Mouse (Mus musculus) B cell, adult 2 months (primary cell): ENCODE data around the gene Fbxo41.
"Not testable (repeated sequence)": the region's sequence is repeated elsewhere in the genome, so short reads cannot be mapped to it uniquely, and the experiment has no call there.

Experiments
- DNase-seq, 2 experiments: peaks; one replicate each; pipeline ENCODE4 v3.0.0; 2022

Fbxo41 gene

GRCm38 (mm10) chr6:85490252-85490651 lies 12.5 kb downstream of the Fbxo41 start:
- DNase-seq: no peak

GRCm38 (mm10) chr6:85489717-85490116 lies 13.1 kb downstream of the Fbxo41 start:
- DNase-seq: no peak

GRCm38 (mm10) chr6:85488510-85488909 lies 14.3 kb downstream of the Fbxo41 start:
- DNase-seq: no peak

GRCm38 (mm10) chr6:85485738-85486137 lies 17.1 kb downstream of the Fbxo41 start:
- no peak for DNase-seq

GRCm38 (mm10) chr6:85483843-85484721 lies 18.7 kb downstream of the Fbxo41 start:
- DNase-seq: no peak

GRCm38 (mm10) chr6:85480685-85481084 lies 22.1 kb downstream of the Fbxo41 start:
- no peak for DNase-seq

GRCm38 (mm10) chr6:85479979-85480378 lies 22.8 kb downstream of the Fbxo41 start:
- DNase-seq: no peak

- no peak for DNase-seq
Observed at GRCm38 (mm10) chr6:85478416-85478815, 24.4 kb downstream of the Fbxo41 start.

- peak; percentile 59 to 65 for DNase-seq
Observed at GRCm38 (mm10) chr6:85477366-85477917, 25.4 kb downstream of the Fbxo41 start.

GRCm38 (mm10) chr6:85475581-85475980 lies 27.2 kb downstream of the Fbxo41 start:
- no peak for DNase-seq

GRCm38 (mm10) chr6:85472542-85472941 lies 30.3 kb downstream of the Fbxo41 start:
- no peak for DNase-seq

GRCm38 (mm10) chr6:85471962-85472361 lies 30.8 kb downstream of the Fbxo41 start:
- DNase-seq: no peak

- no peak for DNase-seq
Observed at GRCm38 (mm10) chr6:85469660-85470430, 32.9 kb downstream of the Fbxo41 start.

GRCm38 (mm10) chr6:85465381-85465780 lies 37.4 kb downstream of the Fbxo41 start:
- no peak for DNase-seq

- DNase-seq: no peak
Observed at GRCm38 (mm10) chr6:85459621-85460020, 43.2 kb downstream of the Fbxo41 start.

GRCm38 (mm10) chr6:85452816-85453215 lies 50.0 kb downstream of the Fbxo41 start:
- peak in 1 of 2 experiments; percentile 8 for DNase-seq

GRCm38 (mm10) chr6:85452411-85452665 lies 50.5 kb downstream of the Fbxo41 start:
- no peak for DNase-seq

- DNase-seq: peak; percentile 95 to 96
Observed at GRCm38 (mm10) chr6:85451664-85452410, 51.0 kb downstream of the Fbxo41 start, which contains the start of gene Pradc1. TSS of gene Pradc1 (minus strand) at chr6:85451970.

GRCm38 (mm10) chr6:85450697-85451663 lies 51.8 kb downstream of the Fbxo41 start, which contains the start of gene Cct7:
TSS of gene Cct7 (plus strand) at chr6:85451514.
- DNase-seq: peak; percentile 96

- not testable (repeated sequence) for DNase-seq
Observed at GRCm38 (mm10) chr6:85450140-85450539, 52.7 kb downstream of the Fbxo41 start.

GRCm38 (mm10) chr6:85447351-85447750 lies 55.4 kb downstream of the Fbxo41 start:
- DNase-seq: no peak

- no peak for DNase-seq
Observed at GRCm38 (mm10) chr6:85445286-85445685, 57.5 kb downstream of the Fbxo41 start.
